Mouse (Mus musculus) spleen, postnatal 4 days (tissue): Measurements from ENCODE around the gene Rilpl1.
"Not testable (repeated sequence)": the region's sequence is repeated elsewhere in the genome, so short reads cannot be mapped to it uniquely, and the experiment has no call there.

Experiments
- DNase-seq, 2 experiments: peaks; one replicate each; pipeline ENCODE4 v3.0.0; 2022; ENCODE audit warnings: low spot score in 2 of 2

The Rilpl1 gene

DNA sequence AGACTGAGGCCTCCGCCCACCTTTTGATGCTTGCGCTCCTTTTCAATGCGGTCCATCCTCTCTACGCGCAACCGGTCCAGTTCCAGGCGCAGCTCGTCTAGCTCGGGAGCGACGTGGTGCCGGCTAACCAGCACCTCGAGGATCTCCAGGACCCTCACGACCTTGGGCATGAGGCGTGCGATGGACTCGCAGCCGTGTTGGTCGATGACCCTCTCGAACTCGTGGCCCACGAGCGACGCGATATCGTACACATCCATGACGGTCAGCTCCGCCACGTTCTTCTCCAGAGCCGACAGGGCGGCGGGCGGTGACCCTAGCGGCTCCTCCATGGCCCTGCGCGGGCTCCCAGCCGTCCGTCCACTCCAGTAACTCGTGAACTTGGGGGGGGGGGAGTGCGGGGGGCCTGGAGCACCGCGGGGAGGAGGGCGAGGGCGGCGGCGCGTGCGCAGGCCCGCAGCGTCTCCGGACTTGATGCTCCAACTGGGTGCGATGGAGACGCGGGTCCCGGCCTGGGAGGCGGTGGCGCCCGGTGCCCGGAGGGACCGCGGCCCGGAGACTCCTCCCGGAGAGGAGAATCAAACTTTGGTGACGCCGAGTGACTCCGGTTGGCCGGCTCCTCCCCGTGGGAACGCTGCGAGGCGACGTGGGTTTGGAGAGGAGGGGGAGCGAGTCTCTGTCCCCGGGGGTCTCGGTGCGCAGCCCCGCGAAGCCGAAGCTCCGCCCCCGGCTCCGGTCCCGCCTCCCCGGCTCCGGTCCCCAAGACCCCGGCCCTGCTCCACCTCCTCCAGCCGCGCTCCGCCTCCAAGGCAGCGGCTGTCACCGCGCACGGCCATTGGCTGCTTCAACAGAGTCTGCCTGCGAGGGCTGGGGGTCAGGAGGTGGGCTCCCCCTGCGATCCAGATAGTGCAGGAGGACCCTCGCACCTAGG is at the start of gene Rilpl1:
Gene Rilpl1 (minus strand): TSS at position 737 of the 928 bp plus-strand sequence.
- DNase-seq = peak; percentile 57 to 76

- DNase-seq = peak; percentile 89 to 96
These were observed 47.6 kb upstream of the Rilpl1 start, which contains the start of the genes Eif2b1 and Gtf2h3 for GRCm38 (mm10) chr5:124578633-124579317. TSS of gene Eif2b1 (minus strand) at chr5:124579131. TSS of gene Gtf2h3 (plus strand) at chr5:124579140.

DNA sequence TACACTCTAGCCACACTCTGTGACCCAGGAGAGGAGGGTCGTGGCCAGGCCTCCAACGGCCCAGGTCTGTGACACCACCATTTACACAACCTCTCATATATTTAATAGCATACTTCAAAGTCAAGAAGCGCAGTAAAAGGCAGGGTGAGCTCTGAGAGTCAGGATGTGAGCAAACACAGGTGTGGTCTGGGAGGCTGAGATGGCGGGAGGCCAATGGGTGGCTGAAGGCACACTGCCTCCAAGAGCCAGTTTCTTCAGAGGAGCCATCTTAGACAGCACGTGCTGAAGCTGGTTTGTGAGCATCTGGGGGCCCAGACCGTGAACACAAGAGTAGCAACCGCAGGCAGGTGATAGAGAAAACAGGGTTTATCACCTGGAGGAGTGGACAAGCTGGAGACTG is 44.3 kb upstream of the Rilpl1 start:
- no peak for DNase-seq

- no peak for DNase-seq
These were observed 39.9 kb upstream of the Rilpl1 start for GRCm38 (mm10) chr5:124571068-124571467.

- DNase-seq = no peak
These were observed 24.0 kb upstream of the Rilpl1 start for GRCm38 (mm10) chr5:124555145-124555544.

- no peak for DNase-seq
These were observed 22.4 kb upstream of the Rilpl1 start for GRCm38 (mm10) chr5:124553607-124554006.

DNA sequence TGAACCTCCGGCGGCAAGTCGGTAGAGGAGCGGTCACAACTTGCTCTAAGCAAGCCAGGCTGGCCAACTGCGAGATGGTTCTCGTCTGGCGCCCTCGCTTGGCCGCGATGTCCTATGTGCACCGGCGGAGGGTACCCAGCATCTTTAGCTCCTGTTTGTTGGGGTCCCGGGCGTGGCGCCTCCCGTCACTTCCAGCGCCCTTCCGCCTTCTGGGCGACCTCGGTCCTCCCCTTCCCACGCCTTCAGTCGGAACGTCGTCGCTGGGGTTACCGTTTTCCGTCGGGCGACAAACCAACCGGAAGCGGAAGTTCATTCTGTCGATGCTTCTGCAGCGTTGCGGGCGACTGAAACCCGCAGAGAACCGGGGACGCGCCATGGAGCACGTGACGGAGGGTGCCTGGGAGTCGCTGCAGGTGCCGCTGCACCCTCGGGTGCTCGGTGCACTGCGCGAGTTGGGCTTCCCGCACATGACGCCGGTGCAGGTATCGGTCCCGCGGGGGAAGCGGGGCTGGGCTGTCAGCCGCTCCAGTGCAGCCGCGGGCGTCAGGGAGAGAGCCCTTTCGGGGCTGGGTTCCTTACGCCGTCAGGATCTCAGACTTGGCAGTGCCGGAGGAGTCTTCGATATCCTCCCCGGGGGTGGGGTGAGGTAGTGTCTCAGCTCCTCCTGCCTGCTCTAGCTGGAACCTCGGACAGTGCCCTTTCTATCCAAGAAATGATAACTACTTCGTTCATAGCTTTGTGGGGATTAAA is 21.5 kb upstream of the Rilpl1 start, which contains the start of gene Ddx55:
Gene Ddx55 (plus strand): TSS at position 307 of the 750 bp plus-strand sequence.
- peak; percentile 91 to 95 for DNase-seq

GRCm38 (mm10) chr5:124552094-124552472 is 20.9 kb upstream of the Rilpl1 start:
- DNase-seq = no peak

- not testable (repeated sequence) for DNase-seq
These were observed 20.3 kb upstream of the Rilpl1 start for GRCm38 (mm10) chr5:124551349-124552093.

DNA sequence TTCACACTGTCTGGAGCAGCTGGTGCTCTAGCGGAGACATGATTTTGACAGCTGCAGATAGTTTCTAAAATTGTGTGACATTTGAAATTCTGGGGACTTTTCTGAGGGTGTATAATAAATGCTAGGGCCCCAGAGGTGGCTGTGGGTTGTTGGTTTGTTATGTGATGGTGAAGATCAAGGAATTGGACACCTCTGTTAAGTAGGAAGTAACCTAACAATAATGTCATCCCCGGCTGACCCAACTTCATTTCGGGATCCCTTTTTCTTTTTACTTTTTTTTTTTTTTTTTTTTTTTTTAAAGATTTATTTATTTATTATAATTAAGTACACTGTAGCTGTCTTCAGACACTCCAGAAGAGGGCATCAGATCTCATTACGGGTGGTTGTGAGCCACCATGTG is 19.5 kb upstream of the Rilpl1 start:
- not testable (repeated sequence) for DNase-seq

- no peak for DNase-seq
These were observed 10.4 kb upstream of the Rilpl1 start for GRCm38 (mm10) chr5:124541602-124541973.

DNA sequence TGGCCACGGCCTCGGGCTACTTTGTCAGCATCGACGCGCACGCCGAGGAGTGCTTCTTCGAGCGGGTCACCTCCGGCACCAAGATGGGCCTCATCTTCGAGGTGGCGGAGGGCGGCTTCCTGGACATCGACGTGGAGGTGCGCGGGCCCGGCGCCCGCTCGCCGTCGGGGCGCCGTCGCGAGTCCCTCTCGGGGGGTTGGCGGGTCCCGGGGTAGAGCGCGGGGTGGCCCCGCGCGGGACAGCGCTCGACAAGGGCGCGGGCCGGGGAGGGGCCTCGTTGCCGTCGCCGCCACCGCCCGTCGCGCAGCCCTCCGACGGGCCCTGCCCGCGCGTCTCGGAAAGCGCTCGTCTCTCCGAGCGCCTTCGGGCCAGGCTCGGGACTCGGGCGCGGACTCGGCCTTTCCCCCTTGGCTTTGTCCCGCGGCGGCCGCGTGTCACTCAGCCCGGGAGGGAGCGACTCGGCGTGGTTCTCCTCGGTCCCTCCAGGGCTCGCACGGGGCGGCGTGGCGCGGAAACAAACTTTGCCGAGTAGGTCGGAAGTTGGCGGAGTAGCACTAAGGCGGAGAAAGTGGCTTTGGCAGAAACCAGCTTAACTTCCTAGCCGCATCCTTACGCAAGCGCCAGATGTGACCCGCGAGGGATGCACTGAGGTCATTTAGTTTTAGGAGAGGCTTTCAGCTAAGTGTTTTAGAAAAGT is 9.9 kb upstream of the Rilpl1 start:
- peak; percentile 65 to 86 for DNase-seq

DNA sequence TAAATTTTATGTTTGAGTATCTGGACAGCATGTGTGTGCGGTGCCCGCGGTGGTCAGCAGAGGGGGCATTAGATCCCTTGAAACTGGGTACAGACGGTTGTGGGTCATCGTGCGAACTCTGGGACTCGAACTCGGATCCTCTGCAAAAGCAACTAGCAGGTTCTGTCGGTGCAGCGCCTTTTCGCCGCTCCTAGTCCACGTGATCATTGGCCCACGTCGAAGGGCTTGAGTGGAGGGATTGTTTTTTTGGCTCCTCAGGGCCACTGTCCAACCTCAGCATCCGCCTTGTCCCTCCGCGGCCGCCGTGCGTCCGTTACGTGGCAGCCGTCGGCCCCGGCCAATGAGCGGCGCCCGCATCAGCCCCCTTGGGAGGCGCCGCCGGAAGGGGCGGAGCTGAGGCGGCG is 9.2 kb upstream of the Rilpl1 start, which contains the start of gene Tmed2:
Gene Tmed2 (plus strand): TSS at position 313 of the 404 bp plus-strand sequence.
- DNase-seq = peak; percentile 92 to 95

DNA sequence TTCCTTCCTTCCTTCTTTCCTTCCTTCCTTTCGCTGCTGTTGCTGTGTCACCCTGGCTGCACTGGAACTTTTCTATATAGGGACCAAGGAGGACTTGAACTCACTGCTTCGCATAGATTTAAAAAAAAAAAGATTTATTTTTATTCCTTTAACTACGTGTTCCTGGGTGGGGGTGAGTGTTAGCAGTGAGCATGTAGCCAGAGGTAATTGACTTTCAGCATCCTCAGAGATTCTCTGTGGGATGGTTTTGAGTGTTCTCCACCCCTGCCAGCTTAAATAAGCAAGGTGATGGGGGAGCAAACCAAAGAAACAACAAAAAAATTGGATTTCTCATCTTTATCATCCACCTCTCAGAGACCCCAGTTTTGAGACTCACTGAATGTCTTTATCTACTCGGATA is 8.7 kb upstream of the Rilpl1 start:
- DNase-seq = no peak

DNA sequence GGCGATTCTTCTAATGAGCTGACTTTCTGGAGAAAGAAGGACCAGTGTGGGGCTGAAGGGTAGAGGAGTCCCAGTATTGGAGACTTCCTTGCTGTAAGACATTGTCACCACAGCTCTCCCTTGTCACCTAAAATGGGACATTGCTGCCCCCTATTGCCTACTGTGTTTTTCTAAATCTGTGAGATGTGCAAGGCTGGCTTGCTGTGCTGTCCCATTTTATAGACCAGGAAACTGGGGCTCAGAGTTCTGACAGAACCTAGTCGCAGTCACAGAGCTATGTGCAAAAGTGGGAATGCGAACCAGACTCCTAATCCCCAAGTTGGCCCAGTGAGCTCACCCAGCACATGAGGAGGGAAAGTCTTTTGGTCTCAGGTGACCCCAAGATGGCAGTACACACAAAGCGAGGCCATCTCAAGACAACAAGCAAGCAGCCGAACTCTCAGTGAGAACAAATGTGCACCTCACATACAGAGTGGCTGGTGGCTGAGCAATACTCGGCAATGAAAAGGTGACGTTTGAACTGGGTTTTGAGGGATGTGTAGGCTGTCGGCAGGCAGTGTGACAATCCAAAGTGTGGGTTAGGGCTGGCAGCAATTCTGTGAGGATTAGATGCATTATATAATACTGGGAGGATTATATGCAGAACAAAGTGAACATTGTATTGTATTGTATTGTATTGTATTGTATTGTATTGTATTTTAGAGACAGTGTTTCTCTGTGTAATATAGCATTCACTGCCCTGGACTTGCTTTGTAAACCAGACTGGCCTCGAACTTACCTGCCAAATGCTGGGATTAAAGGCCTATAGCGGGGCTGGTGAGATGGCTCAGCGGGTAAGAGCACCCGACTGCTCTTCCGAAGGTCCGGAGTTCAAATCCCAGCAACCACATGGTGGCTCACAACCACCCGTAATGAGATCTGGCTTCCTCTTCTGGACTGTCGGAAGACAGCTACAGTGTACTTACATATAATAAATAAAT is 7.9 kb upstream of the Rilpl1 start:
- DNase-seq = peak; percentile 68 to 78

- peak in 1 of 2 experiments; percentile 35 for DNase-seq
These were observed 5.6 kb upstream of the Rilpl1 start for GRCm38 (mm10) chr5:124536776-124537175.

DNA sequence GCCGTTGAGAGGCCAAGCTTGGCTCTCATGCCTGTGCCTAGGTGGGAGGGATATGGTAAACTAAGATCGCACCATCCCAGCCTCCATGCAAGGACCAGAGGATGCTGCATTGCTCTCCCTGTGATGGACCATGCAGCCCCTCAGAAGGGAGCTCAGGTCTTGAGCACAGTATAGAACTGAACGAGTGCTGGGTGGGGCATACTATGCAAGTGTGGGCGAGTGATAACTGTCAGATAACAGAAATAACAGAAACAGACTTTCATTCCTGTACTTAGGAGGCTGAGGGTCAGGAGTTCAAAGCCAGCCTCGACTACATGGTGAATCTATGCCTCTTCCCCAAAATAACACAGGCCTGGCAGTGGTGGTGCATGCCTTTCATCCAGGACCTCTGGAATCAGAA is 3.8 kb upstream of the Rilpl1 start:
- no peak for DNase-seq

DNA sequence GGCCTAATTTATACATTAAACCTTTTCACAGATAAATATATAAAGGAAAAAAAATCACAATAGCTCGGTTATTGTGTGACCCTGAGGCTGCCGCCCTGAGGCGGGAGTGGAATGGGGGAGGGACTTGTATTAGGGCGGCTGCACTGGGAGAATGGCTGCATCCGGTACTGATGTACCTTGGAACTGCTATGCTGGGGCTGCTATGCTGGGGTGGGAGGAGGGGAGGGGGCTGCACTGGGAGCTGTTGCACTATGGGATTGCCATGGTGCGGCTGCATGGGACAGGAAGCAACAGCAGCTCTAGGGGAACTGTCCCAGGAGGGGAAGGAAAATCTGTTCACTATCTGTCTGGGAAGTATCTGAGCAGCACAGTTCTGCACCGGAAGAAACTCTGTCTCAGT is 1.3 kb upstream of the Rilpl1 start:
- no peak for DNase-seq

GRCm38 (mm10) chr5:124531583-124531930 is 366 bp upstream of the Rilpl1 start:
- DNase-seq = no peak
